8 mouse cellular contexts compared by ENCODE assay signal in genomic region chr9:79719451-79719850, GRCm38 (mm10). TPM values are rescaled to one million over a fixed set of nuclear protein-coding genes. Genes with fewer than 3 reads are reported as not detected.
DNase-seq lines count a peak whose midpoint lies in the region; ATAC-seq lines count a peak whose summit lies in the region.

No protein-coding gene starts in this region.

- H3K4me2 ChIP-seq in heart, embryonic 13.5 days: peak overlapping the region; percentile 87
- H3K4me2 ChIP-seq in limb, embryonic 12.5 days: peak overlapping the region; percentile 83
- H3K4me2 ChIP-seq in midbrain, embryonic 16.5 days (ENCODE audit: low read length): peak overlapping the region; percentile 98

- no peaks in the 10 kb centered on the region for H3K9me3 ChIP-seq in embryonic facial prominence, embryonic 10.5 days
- 0 out of 2 replicates have a peak, but pooled peaks cover 4% of the 10 kb centered on the region for H3K9me3 ChIP-seq in heart, embryonic 13.5 days
- 0 out of 2 replicates have a peak, but pooled peaks cover 4% of the 10 kb centered on the region for H3K9me3 ChIP-seq in limb, embryonic 12.5 days
- H3K9me3 ChIP-seq in midbrain, embryonic 16.5 days (replicated peaks; ENCODE audit: control insufficient read depth, low read length, poor library complexity, severe bottlenecking): no peaks in the 10 kb centered on the region

- peaks cover 57% of the 10 kb centered on the region for H3K4me1 ChIP-seq in embryonic facial prominence, embryonic 10.5 days
- H3K4me1 ChIP-seq in heart, embryonic 13.5 days: peaks cover 51% of the 10 kb centered on the region
- peaks cover 41% of the 10 kb centered on the region for H3K4me1 ChIP-seq in limb, embryonic 12.5 days (replicated peaks)
- peaks cover 30% of the 10 kb centered on the region for H3K4me1 ChIP-seq in midbrain, embryonic 16.5 days (ENCODE audit: control insufficient read depth, insufficient read depth, low read length)

- peak; percentile 90 for DNase-seq in heart, adult 11 months
- DNase-seq in heart, adult 9 months (ENCODE audit: low spot score in 2 of 2): no peak
- DNase-seq in embryonic facial prominence, embryonic 10.5 days (ENCODE audit: low spot score): peak; percentile 65
- no peak for DNase-seq in urinary bladder, adult 2 months (ENCODE audit: low spot score)
- DNase-seq in thymus, postnatal 4 days: no peak

- H3K36me3 ChIP-seq in embryonic facial prominence, embryonic 10.5 days (replicated peaks): no peaks in the 10 kb centered on the region
- no peaks in the 10 kb centered on the region for H3K36me3 ChIP-seq in heart, embryonic 13.5 days
- H3K36me3 ChIP-seq in limb, embryonic 12.5 days: no peaks in the 10 kb centered on the region
- H3K36me3 ChIP-seq in midbrain, embryonic 16.5 days (ENCODE audit: control insufficient read depth, insufficient read depth, low read length): no peaks in the 10 kb centered on the region

- H3K4me3 ChIP-seq in embryonic facial prominence, embryonic 10.5 days: peak overlapping the region; percentile 68
- peak overlapping the region; percentile 71 for H3K4me3 ChIP-seq in heart, embryonic 13.5 days
- peak overlapping the region; percentile 64 for H3K4me3 ChIP-seq in limb, embryonic 12.5 days (replicated peaks)
- H3K4me3 ChIP-seq in midbrain, embryonic 16.5 days (ENCODE audit: low read depth, low read length): peak overlapping the region; percentile 56

- peak overlapping the region; percentile 80 for H3K27ac ChIP-seq in embryonic facial prominence, embryonic 10.5 days (replicated peaks)
- peak overlapping the region; percentile 72; the same call in 1 of the 2 replicates for H3K27ac ChIP-seq in heart, embryonic 13.5 days (replicated peaks)
- peak overlapping the region; percentile 90 for H3K27ac ChIP-seq in limb, embryonic 12.5 days
- no peak overlapping the region for H3K27ac ChIP-seq in midbrain, embryonic 16.5 days (ENCODE audit: low read length)

- ATAC-seq in heart, embryonic 13.5 days (ENCODE audit: extremely low read depth, insufficient number of reproducible peaks, low FRiP score, low TSS enrichment): no peak
- ATAC-seq in limb, embryonic 12.5 days (ENCODE audit: insufficient number of reproducible peaks, insufficient read depth, low FRiP score, low TSS enrichment, low read depth): no peak
- no peak for ATAC-seq in midbrain, embryonic 16.5 days

- peaks cover 61% of the 10 kb centered on the region for H3K27me3 ChIP-seq in embryonic facial prominence, embryonic 10.5 days (replicated peaks; ENCODE audit: low read depth, poor library complexity, severe bottlenecking)
- peaks cover 26% of the 10 kb centered on the region for H3K27me3 ChIP-seq in heart, embryonic 13.5 days (replicated peaks)
- H3K27me3 ChIP-seq in limb, embryonic 12.5 days: peaks cover 33% of the 10 kb centered on the region
- H3K27me3 ChIP-seq in midbrain, embryonic 16.5 days (ENCODE audit: control insufficient read depth, insufficient read depth, low read depth, low read length): peaks cover 27% of the 10 kb centered on the region

- WGBS in embryonic facial prominence, embryonic 10.5 days: 1% methylated on average over 28 of the region's 28 CpGs
- WGBS in heart, embryonic 13.5 days: 2% methylated on average over 28 of the region's 28 CpGs
- WGBS in limb, embryonic 12.5 days: under 1% methylated on average over 28 of the region's 28 CpGs
- WGBS in midbrain, embryonic 16.5 days: 1% methylated on average over 28 of the region's 28 CpGs

- H3K9ac ChIP-seq in heart, embryonic 13.5 days: peak overlapping the region; percentile 84
- peak overlapping the region; percentile 79 for H3K9ac ChIP-seq in limb, embryonic 12.5 days (replicated peaks)
- peak overlapping the region; percentile 41; the same call in 1 of the 2 replicates for H3K9ac ChIP-seq in midbrain, embryonic 16.5 days (ENCODE audit: low read depth, low read length)

RNA-seq across cellular contexts. Expression of gene Col12a1, which starts 0.8 kb away (rescaled TPM):
- 5.8 and 7.3 TPM in 2 replicates for polyA plus RNA-seq in embryonic facial prominence, embryonic 10.5 days (2016; fragmentation: Nextera tagmentation; extraction: Ambion mirVana)
- polyA plus RNA-seq in heart, embryonic 13.5 days (2015; fragmentation: Nextera tagmentation; extraction: Ambion mirVana): 13.2 and 14.7 TPM in 2 replicates
- 32.9 and 33.6 TPM in 2 replicates for polyA plus RNA-seq in limb, embryonic 12.5 days (2016; fragmentation: Nextera tagmentation; extraction: Ambion mirVana)
- 4.2 and 4.5 TPM in 2 replicates for polyA plus RNA-seq in midbrain, embryonic 16.5 days (2015; fragmentation: Nextera tagmentation; extraction: Ambion mirVana)
- polyA plus RNA-seq in urinary bladder, adult 2 months (2012; rRNA removed): 201 and 217 TPM in 2 replicates

RNA-seq across cellular contexts. Expression of gene Cox7a2, which starts 40.2 kb away (rescaled TPM):
- 648 and 655 TPM in 2 replicates for polyA plus RNA-seq in embryonic facial prominence, embryonic 10.5 days (2016; fragmentation: Nextera tagmentation; extraction: Ambion mirVana)
- polyA plus RNA-seq in heart, embryonic 13.5 days (2015; fragmentation: Nextera tagmentation; extraction: Ambion mirVana): 1,316 and 1,450 TPM in 2 replicates
- polyA plus RNA-seq in limb, embryonic 12.5 days (2016; fragmentation: Nextera tagmentation; extraction: Ambion mirVana): 626 and 661 TPM in 2 replicates
- 765 and 782 TPM in 2 replicates for polyA plus RNA-seq in midbrain, embryonic 16.5 days (2015; fragmentation: Nextera tagmentation; extraction: Ambion mirVana)
- polyA plus RNA-seq in urinary bladder, adult 2 months (2012; rRNA removed): 399 and 458 TPM in 2 replicates

Comparison
In these comparisons a context has a peak if more than half of its experiments do, and no peak if none do; other contexts are left out.
1. DNase-seq: peak in heart, adult 11 months (single experiment) and embryonic facial prominence, embryonic 10.5 days (single experiment); none in heart, adult 9 months (0 of 2), urinary bladder, adult 2 months (single experiment) and thymus, postnatal 4 days (single experiment).
2. Peak in every context shown above with its lines, with median percentiles within 50 percentile points of each other: H3K4me3 ChIP-seq, H3K4me2 ChIP-seq and H3K9ac ChIP-seq.